Mouse (Mus musculus): ENCODE results near the gene Rb1. TPM values are rescaled to one million over a fixed set of nuclear protein-coding genes. Genes with fewer than 3 reads are reported as not detected.

Gene Rb1
- total RNA-seq (2018; cell fraction: chromatin; rRNA removed) = 100 to 1,000 TPM in 20 of 26 experiments, 10 to 100 TPM in 6; 39.3 to 393 (median 236) TPM
- 10 to 100 TPM; 30.1 to 61.9 (median 50.8) TPM for total RNA-seq (2018; cell fraction: cytosol; rRNA removed)
- total RNA-seq (2018; cell fraction: nucleus; rRNA removed) = 100 to 1,000 TPM in 13 of 26 experiments, 10 to 100 TPM in 13; 34.5 to 216 (median 98.5) TPM
- polyA plus RNA-seq (2018) = 35.4 to 48.6 TPM (median 40.6 TPM) in 3 replicates

GRCm38 (mm10) chr14:73325456-73326381 is at the start of gene Rb1:
Gene Rb1, minus strand, starts transcription at chr14:73325822.
- Histone ChIP-seq H3K79me2 (ENCODE audit: inconsistent target) (peaks cover 37% of the 10 kb centered on the region), H3K36me3 (ENCODE audit: inconsistent target) (no peaks in the 10 kb centered on the region), H3K4me3 (ENCODE audit: inconsistent target) (peak within 1 kb of the TSS; percentile 58), H3K27ac (peak within 1 kb of the TSS; percentile 79)
- under 1% methylated on average over 88 of the region's 135 CpGs for WGBS (ENCODE audit: missing documents)

DNA sequence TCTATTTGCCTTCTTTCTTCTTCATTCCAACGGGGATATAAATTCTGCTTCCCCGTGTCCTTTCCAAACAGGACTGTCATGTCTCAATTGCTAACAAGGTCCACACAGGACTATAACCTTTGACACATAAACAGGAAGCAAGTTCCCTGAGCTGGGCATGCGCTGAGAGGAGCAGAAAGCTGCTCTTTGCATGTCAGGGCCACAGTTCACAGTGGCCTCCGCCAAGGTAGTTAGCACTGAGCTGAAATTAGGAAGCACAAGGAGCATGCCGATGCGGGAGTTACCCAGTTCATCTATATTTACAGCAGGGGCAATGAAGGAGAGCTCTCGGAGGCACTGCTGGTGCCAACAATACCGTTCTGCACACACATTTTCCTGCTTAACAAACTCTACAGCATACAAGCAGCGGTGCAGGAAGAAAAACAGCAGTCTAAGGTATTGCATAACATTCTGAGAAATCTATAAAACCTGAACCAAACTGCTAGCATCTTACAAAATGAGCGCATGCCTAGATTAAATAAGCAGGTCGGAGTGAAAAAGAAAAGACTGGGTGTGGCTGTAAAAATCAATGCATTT is 48.8 kb upstream of the Rb1 start:
- Histone ChIP-seq H3K36me3 (ENCODE audit: inconsistent target) (peaks cover 90% of the 10 kb centered on the region), H3K79me2 (ENCODE audit: inconsistent target) (peaks cover 100% of the 10 kb centered on the region), H3K4me3 (ENCODE audit: inconsistent target) (no peak overlapping the region), H3K27ac (no peak overlapping the region)
- 61% methylated on average over 11 of the region's 11 CpGs for whole genome bisulfite sequencing (ENCODE audit: missing documents)

DNA sequence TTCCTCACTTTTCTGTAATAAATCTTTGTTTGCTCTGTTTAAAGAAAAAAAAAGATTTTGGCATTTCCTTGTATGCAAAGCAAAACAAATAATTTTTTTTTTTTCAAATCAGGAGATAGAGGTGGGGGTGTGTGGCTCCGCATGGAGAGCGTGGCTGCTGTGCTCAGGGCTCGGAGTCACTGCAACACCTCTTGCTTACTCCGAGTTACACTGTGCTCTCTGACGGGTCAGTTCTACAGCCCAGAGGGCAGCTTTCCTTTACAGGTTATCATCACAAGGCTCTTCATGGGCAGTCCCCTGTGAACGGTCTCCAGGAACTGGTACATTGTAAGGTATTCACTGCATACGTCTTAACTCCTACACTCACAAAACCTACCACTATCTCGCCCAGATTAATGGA is 48.0 kb upstream of the Rb1 start:
- no peak overlapping the region for H3K4me3 ChIP-seq (ENCODE audit: inconsistent target)
- H3K36me3 ChIP-seq (ENCODE audit: inconsistent target) = peaks cover 92% of the 10 kb centered on the region
- WGBS (ENCODE audit: missing documents) = 93% methylated on average over 7 of the region's 8 CpGs
- H3K79me2 ChIP-seq (ENCODE audit: inconsistent target) = peaks cover 100% of the 10 kb centered on the region
- no peak overlapping the region for H3K27ac ChIP-seq

- H3K36me3 ChIP-seq (ENCODE audit: inconsistent target) = peaks cover 92% of the 10 kb centered on the region
- H3K4me3 ChIP-seq (ENCODE audit: inconsistent target) = no peak overlapping the region
- H3K27ac ChIP-seq = no peak overlapping the region
- 100% methylated on average over 4 of the region's 4 CpGs for WGBS (ENCODE audit: missing documents)
- H3K79me2 ChIP-seq (ENCODE audit: inconsistent target) = peaks cover 100% of the 10 kb centered on the region
These were observed 47.4 kb upstream of the Rb1 start for GRCm38 (mm10) chr14:73372990-73373389.

DNA sequence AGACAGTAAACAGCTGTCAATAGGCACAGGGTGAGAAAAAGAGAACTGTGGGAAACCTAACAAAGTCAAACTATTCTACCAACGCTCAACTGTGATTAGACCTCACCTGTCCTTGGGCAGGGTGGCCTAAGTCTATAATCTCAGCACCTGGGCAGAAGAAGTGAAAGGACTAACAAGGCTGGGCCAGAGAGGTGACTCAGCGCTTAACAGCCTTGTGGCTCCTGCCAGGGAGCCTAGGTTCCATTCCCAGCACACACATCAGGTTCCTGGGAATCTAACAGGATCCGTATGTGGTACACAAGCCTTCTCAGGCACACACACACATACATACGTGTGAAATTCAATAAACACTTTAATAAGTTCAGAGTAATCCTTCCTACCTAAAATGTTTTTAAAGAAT is 46.0 kb upstream of the Rb1 start:
- Histone ChIP-seq H3K27ac (no peak overlapping the region), H3K4me3 (ENCODE audit: inconsistent target) (no peak overlapping the region), H3K79me2 (ENCODE audit: inconsistent target) (peaks cover 100% of the 10 kb centered on the region), H3K36me3 (ENCODE audit: inconsistent target) (peaks cover 92% of the 10 kb centered on the region)
- WGBS (ENCODE audit: missing documents) = 84% methylated on average over 4 of the region's 4 CpGs

DNA sequence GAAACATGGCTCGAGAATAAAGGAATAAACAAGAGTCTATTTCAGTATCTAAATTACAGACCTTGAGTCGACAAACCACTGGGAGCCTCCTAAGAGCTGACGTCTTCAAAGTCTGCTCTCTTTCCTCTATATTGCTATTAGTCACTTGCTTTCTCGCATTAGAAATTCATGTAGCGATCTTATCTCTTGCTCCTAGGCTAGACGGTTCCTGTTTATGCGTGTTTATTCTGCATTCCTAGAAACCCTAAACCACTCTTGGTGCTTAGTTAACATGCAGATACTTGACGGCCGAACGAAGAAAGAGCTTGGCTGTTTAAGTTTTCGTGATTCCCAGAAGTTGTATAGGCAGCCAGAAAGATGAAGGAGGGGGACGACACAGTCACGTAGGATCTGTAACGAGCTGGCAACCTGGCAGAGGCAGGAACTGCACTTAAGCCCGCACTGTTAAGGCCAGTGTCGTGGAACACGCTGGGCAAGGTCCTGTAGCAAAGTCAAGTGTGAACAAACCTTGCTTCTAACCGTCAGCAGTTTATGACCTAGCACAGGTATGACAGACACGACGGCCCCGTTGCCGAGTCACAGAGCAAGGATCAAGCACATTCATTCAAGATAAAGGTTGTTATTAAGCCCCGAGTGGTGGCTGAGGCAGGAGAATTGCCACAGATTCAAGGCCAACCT is 45.2 kb upstream of the Rb1 start:
- peaks cover 97% of the 10 kb centered on the region for H3K36me3 ChIP-seq (ENCODE audit: inconsistent target)
- no peak overlapping the region for H3K27ac ChIP-seq
- H3K4me3 ChIP-seq (ENCODE audit: inconsistent target) = no peak overlapping the region
- WGBS (ENCODE audit: missing documents) = 83% methylated on average over 23 of the region's 23 CpGs
- peaks cover 100% of the 10 kb centered on the region for H3K79me2 ChIP-seq (ENCODE audit: inconsistent target)

DNA sequence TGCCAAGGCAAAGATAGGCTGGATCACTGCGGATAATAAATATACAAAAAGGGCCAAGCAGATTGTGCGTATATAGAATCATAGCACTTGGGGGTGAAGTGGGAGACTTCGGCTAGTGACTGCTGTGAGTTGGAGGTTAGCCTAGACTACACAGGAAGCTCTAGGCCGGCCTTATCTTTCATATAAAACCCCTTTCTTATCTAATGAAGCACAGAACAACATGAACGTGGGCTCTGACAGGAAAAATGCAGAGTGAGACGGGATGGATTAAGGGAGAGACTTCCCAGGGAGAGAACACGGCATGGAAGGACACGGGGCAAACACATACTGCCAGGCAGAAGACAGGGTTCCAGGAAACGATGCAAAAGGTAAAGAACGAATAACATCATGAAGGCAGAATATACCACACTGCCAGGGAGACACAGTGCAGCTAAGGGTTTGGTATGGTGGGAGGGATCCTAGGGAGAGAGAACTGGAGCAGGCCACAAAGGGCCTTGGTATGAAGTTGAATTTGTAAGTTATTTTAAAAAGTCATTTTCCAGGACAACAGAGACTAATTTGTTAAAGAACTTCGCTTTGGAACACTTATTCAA is 44.6 kb upstream of the Rb1 start:
- no peak overlapping the region for H3K4me3 ChIP-seq (ENCODE audit: inconsistent target)
- H3K27ac ChIP-seq = no peak overlapping the region
- H3K79me2 ChIP-seq (ENCODE audit: inconsistent target) = peaks cover 100% of the 10 kb centered on the region
- 92% methylated on average over 11 of the region's 11 CpGs for WGBS (ENCODE audit: missing documents)
- peaks cover 97% of the 10 kb centered on the region for H3K36me3 ChIP-seq (ENCODE audit: inconsistent target)

GRCm38 (mm10) chr14:73369634-73370033 is 44.0 kb upstream of the Rb1 start:
- Histone ChIP-seq H3K79me2 (ENCODE audit: inconsistent target) (peaks cover 94% of the 10 kb centered on the region), H3K4me3 (ENCODE audit: inconsistent target) (no peak overlapping the region), H3K36me3 (ENCODE audit: inconsistent target) (peaks cover 99% of the 10 kb centered on the region), H3K27ac (no peak overlapping the region)
- 93% methylated on average over 3 of the region's 4 CpGs for WGBS (ENCODE audit: missing documents)

DNA sequence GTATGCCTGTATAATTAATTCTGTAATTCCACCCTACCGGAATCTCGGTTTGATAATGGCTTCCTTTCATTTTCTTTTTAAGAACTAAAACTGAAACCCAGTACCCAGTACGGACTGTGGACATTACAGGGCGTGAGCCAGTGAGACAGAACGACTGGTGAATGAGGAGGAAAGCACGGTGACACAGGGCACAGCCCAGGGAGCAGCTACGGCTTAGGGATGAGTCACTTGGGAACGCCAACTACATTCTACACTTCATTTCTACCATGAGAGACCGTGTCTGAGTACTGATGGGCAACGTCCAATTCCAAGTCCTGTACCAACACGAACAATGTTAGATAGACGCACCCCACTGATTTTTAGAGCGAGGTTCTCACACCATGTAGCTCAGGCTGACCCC is 43.3 kb upstream of the Rb1 start:
- 94% methylated on average over 13 of the region's 13 CpGs for WGBS (ENCODE audit: missing documents)
- Histone ChIP-seq H3K79me2 (ENCODE audit: inconsistent target) (peaks cover 94% of the 10 kb centered on the region), H3K4me3 (ENCODE audit: inconsistent target) (no peak overlapping the region), H3K36me3 (ENCODE audit: inconsistent target) (peaks cover 99% of the 10 kb centered on the region), H3K27ac (no peak overlapping the region)

DNA sequence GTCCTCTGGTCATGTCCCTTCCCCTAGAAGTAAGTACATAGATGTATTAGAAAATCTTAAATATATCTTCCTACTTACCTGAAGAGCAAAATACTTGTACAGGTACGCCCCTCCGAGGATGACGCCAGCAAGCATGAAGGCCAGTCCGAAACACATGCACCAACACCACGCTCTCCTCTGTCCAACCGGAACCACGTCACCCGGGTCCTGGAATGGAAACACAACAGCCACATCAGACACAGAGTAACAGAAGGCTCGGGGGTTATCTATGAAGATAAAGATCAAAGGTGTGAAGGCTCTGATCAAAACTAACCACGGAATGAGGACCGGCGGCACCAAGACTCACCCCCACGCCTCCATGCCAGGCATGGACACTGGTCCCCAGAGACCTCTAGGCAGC is 42.6 kb upstream of the Rb1 start:
- H3K36me3 ChIP-seq (ENCODE audit: inconsistent target) = peaks cover 99% of the 10 kb centered on the region
- 97% methylated on average over 7 of the region's 13 CpGs for WGBS (ENCODE audit: missing documents)
- no peak overlapping the region for H3K27ac ChIP-seq
- peaks cover 94% of the 10 kb centered on the region for H3K79me2 ChIP-seq (ENCODE audit: inconsistent target)
- H3K4me3 ChIP-seq (ENCODE audit: inconsistent target) = no peak overlapping the region

DNA sequence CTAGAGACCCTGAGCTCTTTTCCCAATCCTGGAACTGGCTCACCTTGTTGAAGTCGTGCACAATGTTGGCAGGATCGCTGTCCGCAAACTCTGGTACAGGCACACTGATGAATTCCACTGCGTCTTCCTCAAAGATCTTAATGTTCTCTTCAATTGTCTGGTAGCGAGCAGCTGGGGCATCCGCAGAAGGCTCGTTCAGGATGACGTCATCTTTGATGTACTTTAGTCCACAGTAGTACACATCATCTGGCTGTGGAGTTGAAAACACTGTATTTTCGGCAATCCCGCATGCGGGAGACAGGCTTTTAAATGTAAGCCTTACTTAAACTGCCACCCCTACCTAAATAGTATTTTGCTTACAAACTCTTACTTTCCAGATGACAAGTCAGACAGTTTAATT is 40.7 kb upstream of the Rb1 start:
- H3K4me3 ChIP-seq (ENCODE audit: inconsistent target) = no peak overlapping the region
- H3K27ac ChIP-seq = no peak overlapping the region
- H3K79me2 ChIP-seq (ENCODE audit: inconsistent target) = peaks cover 80% of the 10 kb centered on the region
- peaks cover 99% of the 10 kb centered on the region for H3K36me3 ChIP-seq (ENCODE audit: inconsistent target)
- WGBS (ENCODE audit: missing documents) = 93% methylated on average over 11 of the region's 11 CpGs

- 84% methylated on average over 11 of the region's 11 CpGs for WGBS (ENCODE audit: missing documents)
- H3K79me2 ChIP-seq (ENCODE audit: inconsistent target) = peaks cover 55% of the 10 kb centered on the region
- no peak overlapping the region for H3K27ac ChIP-seq
- no peak overlapping the region for H3K4me3 ChIP-seq (ENCODE audit: inconsistent target)
- H3K36me3 ChIP-seq (ENCODE audit: inconsistent target) = peaks cover 99% of the 10 kb centered on the region
These were observed 38.2 kb upstream of the Rb1 start for GRCm38 (mm10) chr14:73363782-73364181.

DNA sequence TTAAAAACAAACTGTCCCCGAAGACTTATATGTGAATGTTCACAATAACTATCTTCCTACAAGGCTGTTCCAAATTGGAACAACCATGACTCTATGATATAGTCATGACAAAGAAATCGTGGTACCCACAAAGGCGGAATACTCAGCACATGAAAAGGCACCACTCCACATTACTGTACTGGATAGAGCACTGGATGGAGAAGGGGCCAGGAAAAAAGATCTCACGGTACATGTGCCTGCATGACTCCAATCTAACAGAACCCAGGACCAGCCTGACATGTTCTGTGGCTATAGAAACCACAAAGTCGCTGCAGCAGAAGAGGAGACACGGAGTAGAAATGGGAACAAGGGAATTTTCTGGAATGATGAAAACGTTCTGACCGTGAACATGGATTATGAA is 29.1 kb upstream of the Rb1 start:
- no peak overlapping the region for H3K4me3 ChIP-seq (ENCODE audit: inconsistent target)
- H3K79me2 ChIP-seq (ENCODE audit: inconsistent target) = no peaks in the 10 kb centered on the region
- H3K36me3 ChIP-seq (ENCODE audit: inconsistent target) = peaks cover 21% of the 10 kb centered on the region
- H3K27ac ChIP-seq = no peak overlapping the region
- 77% methylated on average over 8 of the region's 8 CpGs for WGBS (ENCODE audit: missing documents)

DNA sequence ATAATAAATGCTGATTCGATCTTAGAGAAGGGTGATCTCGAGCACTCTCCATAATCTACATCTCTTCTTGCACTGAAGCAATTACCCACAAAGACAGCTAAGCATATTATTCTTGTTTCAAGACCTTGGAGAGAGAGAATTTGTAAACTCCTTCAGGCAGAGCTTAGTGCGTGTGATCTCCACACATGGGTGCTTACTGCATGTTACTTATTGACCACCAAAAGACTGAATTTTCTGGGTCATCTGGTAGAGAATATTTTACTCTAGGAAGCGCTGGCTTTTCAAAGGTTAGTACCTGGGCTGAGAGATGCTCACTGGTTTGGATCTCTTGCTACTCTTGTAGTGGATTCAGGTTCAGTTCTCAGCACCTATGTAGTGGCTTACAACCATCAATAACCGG is 25.5 kb upstream of the Rb1 start:
- WGBS (ENCODE audit: missing documents) = 98% methylated on average over 5 of the region's 5 CpGs
- Histone ChIP-seq H3K36me3 (ENCODE audit: inconsistent target) (no peaks in the 10 kb centered on the region), H3K79me2 (ENCODE audit: inconsistent target) (no peaks in the 10 kb centered on the region)

More for the DNA sequence above, 25.5 kb upstream of the Rb1 start:
- H3K4me3 ChIP-seq (ENCODE audit: inconsistent target) = no peak overlapping the region
- no peak overlapping the region for H3K27ac ChIP-seq

All from macrophage (primary cell).